ENCODE assay signal across 34 mouse cellular contexts in the genomic region with DNA sequence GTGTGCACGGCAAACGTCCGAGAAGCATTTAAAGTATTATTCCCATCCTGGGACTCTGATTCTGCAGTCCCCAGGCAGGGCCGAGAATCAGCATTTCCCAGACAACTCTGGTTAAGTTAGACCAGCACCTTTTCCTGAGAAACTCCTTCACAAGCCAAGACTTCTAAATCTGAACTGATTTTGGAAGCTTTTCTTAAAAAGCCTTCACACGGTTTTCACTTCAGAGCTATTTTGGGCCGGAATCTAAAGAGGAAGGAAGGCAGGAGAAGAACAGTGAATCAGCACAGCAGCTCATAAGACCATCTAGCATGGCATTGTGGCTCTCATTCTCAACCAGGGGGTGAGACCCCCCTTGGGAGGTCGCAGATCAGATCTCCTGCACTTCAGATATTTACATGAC. TPM values are rescaled to one million over a fixed set of nuclear protein-coding genes. Genes with fewer than 3 reads are reported as not detected.
DNase-seq lines count a peak whose midpoint lies in the region; ATAC-seq lines count a peak whose summit lies in the region.
"Had no signal": no experiment of that assay in that cellular context is flagged by ENCODE, and none has a peak within 500 bp of the region (broad histone marks: within the 10 kb centered on the region; RNA-seq: fewer than 3 reads in every experiment).

No protein-coding gene starts in this region.

- H3K4me3 ChIP-seq in hindbrain, embryonic 12.5 days = no peak overlapping the region
- H3K4me3 ChIP-seq: embryonic facial prominence, embryonic 13.5 days; forebrain, embryonic 10.5 days; hindbrain, embryonic 10.5 days; limb, embryonic 10.5 days; limb, embryonic 15.5 days; liver, embryonic 13.5 days; midbrain, embryonic 13.5 days; neural tube, embryonic 13.5 days had no signal

- intact Hi-C loops in left cerebral cortex, postnatal 36 days (cut with DNase I) = no loop called here

- DNase-seq in frontal cortex, postnatal 36 days (ENCODE audit: low spot score in 2 of 2) = peak; percentile 28 to 71
- no peak for DNase-seq in frontal cortex, postnatal 10 days (ENCODE audit: low spot score in 2 of 2)
- peak; percentile 36 to 39 for DNase-seq in right cerebral cortex, adult 2 months (ENCODE audit: low spot score in 2 of 2)
- DNase-seq in right cerebral cortex, postnatal 14 days = no peak
- peak; percentile 33 to 38 for DNase-seq in left cerebral cortex, postnatal 36 days (ENCODE audit: low spot score in 2 of 2)
- no peak for DNase-seq in MN1 (ENCODE audit: low spot score)
- DNase-seq: adrenal gland, postnatal 14 days; cerebellum, adult 11-12 months; cerebellum, adult 9-11 months; heart, postnatal 14 days; kidney, adult 9 months; kidney, postnatal 10 days; liver, embryonic 13.5 days; lung, adult 18-20 months; thymus, adult 2 months; thymus, postnatal 36 days had no signal

- H3K4me2 ChIP-seq in hindbrain, embryonic 12.5 days (replicated peaks) = no peak overlapping the region
- H3K4me2 ChIP-seq: embryonic facial prominence, embryonic 13.5 days; limb, embryonic 15.5 days; liver, embryonic 13.5 days; midbrain, embryonic 13.5 days; neural tube, embryonic 13.5 days had no signal

- peaks cover 10% of the 10 kb centered on the region for H3K4me1 ChIP-seq in hindbrain, embryonic 12.5 days
- H3K4me1 ChIP-seq: liver, embryonic 13.5 days had no signal

- 88% methylated on average over 7 of the region's 7 CpGs for WGBS in hindbrain, embryonic 12.5 days

- H3K36me3 ChIP-seq in hindbrain, embryonic 12.5 days = no peaks in the 10 kb centered on the region
- H3K36me3 ChIP-seq: embryonic facial prominence, embryonic 13.5 days; forebrain, embryonic 10.5 days; hindbrain, embryonic 10.5 days; limb, embryonic 10.5 days; limb, embryonic 15.5 days; liver, embryonic 13.5 days; midbrain, embryonic 13.5 days; neural tube, embryonic 13.5 days had no signal

- ATAC-seq in hindbrain, embryonic 12.5 days (ENCODE audit: low FRiP score) = no peak
- ATAC-seq: forebrain, embryonic 16.5 days; intestine, embryonic 16.5 days; lung, postnatal 0 days; midbrain, embryonic 13.5 days had no signal

- H3K27me3 ChIP-seq in hindbrain, embryonic 12.5 days = no peaks in the 10 kb centered on the region
- H3K27me3 ChIP-seq: embryonic facial prominence, embryonic 13.5 days; limb, embryonic 15.5 days; liver, embryonic 13.5 days; midbrain, embryonic 13.5 days; neural tube, embryonic 13.5 days had no signal

- H3K9me3 ChIP-seq in hindbrain, embryonic 12.5 days (replicated peaks) = no peaks in the 10 kb centered on the region
- H3K9me3 ChIP-seq: embryonic facial prominence, embryonic 13.5 days; forebrain, embryonic 10.5 days; hindbrain, embryonic 10.5 days; limb, embryonic 10.5 days; limb, embryonic 15.5 days; midbrain, embryonic 13.5 days; neural tube, embryonic 13.5 days had no signal

- no peak overlapping the region for H3K9ac ChIP-seq in hindbrain, embryonic 12.5 days
- H3K9ac ChIP-seq: embryonic facial prominence, embryonic 13.5 days; limb, embryonic 15.5 days; liver, embryonic 13.5 days; midbrain, embryonic 13.5 days; neural tube, embryonic 13.5 days had no signal

- no peak overlapping the region for H3K27ac ChIP-seq in hindbrain, embryonic 12.5 days
- H3K27ac ChIP-seq: embryonic facial prominence, embryonic 13.5 days; forebrain, embryonic 10.5 days; hindbrain, embryonic 10.5 days; limb, embryonic 10.5 days; limb, embryonic 15.5 days; liver, embryonic 13.5 days; macrophage; midbrain, embryonic 13.5 days; neural tube, embryonic 13.5 days; stomach, postnatal 0 days had no signal

RNA-seq across cellular contexts. Expression of gene Phyhipl, which starts 57.5 kb away (rescaled TPM):
- total RNA-seq in left cerebral cortex, postnatal 36 days (2021) = 100 to 1,000 TPM; 206 to 216 TPM
- 131 and 135 TPM in 2 replicates for polyA plus RNA-seq in hindbrain, embryonic 12.5 days (2016; fragmentation: Nextera tagmentation; extraction: Ambion mirVana)
- total RNA-seq: common myeloid progenitor, adult 5-6 weeks; gastrocnemius, adult 8-10 months; heart, postnatal 14 days; megakaryocyte-erythroid progenitor cell, adult 5-6 weeks; MEL had no signal
- polyA plus RNA-seq: macrophage; spleen, adult 2 months had no signal

Comparison
In these comparisons a context has a peak if more than half of its experiments do, and no peak if none do; other contexts are left out.
1. DNase-seq: peak in frontal cortex, postnatal 36 days (2 of 2), right cerebral cortex, adult 2 months (2 of 2) and left cerebral cortex, postnatal 36 days (2 of 2); none in frontal cortex, postnatal 10 days (0 of 2), right cerebral cortex, postnatal 14 days (single experiment) and MN1 (single experiment).